Mouse (Mus musculus): ENCODE measurements at regions not wholly inside any gene's neighbourhood (a gene's known extent, or its start where the extent isn't known, plus 50 kb on each side); places are given as distances from the start of the nearest gene placed in this dataset.

- no peak for DNase-seq
These were observed 834.7 kb downstream of the Tlr4 start for GRCm38 (mm10) chr4:67662122-67662521.

GRCm38 (mm10) chr4:67673961-67674360 is 846.6 kb downstream of the Tlr4 start:
- no peak for DNase-seq

GRCm38 (mm10) chr4:67677589-67677988 is 850.2 kb downstream of the Tlr4 start:
- DNase-seq = no peak

GRCm38 (mm10) chr4:67698438-67698837 is 871.1 kb downstream of the Tlr4 start:
- DNase-seq = no peak

Measured in embryo, embryonic 11 days (tissue).